Mouse (Mus musculus): ENCODE measurements around the gene Npcd. TPM values are rescaled to one million over a fixed set of nuclear protein-coding genes. Genes with fewer than 3 reads are reported as not detected.

Npcd gene
- total and polyA plus RNA-seq, 2 experiments: not detected

DNA sequence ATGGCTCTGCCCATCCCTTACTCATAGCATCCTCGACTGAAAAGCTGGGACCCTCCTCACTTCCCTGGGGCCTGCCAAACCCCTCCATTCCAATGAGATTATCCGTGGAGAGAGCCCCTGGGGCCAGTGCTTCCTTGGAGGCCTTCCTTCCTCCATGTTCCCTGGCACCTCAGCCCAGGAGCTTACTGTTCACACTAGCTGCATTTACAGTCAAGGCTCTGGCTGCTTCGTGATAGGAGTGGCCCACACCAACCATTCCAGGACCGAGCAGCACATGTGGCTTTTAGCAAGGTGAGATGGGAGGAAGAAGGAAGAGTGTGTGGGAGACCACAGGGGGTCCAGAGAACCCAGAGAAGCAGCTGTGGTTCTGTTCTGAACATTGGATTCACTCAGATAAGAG lies 80.2 kb downstream of the Npcd start:
- no peak for DNase-seq (ENCODE audit: extremely low read depth, low read depth, low spot score)
- Histone ChIP-seq H3K4me3 (ENCODE audit: insufficient read depth, low read depth, low read length) (no peak overlapping the region), H3K9ac (ENCODE audit: low read depth, low read length) (no peak overlapping the region), H3K27ac (replicated peaks; ENCODE audit: insufficient read depth, low read depth, low read length) (no peak overlapping the region), H3K4me1 (ENCODE audit: control insufficient read depth, insufficient read depth, low read length) (no peaks in the 10 kb centered on the region), H3K36me3 (ENCODE audit: control insufficient read depth, insufficient read depth, low read length) (no peaks in the 10 kb centered on the region), H3K27me3 (ENCODE audit: control insufficient read depth, insufficient read depth, low read length) (no peaks in the 10 kb centered on the region), H3K79me2 (ENCODE audit: control insufficient read depth, insufficient read depth, low read length) (no peaks in the 10 kb centered on the region)
- TF ChIP-seq CTCF (IDR thresholded peaks at IDR 0.05; ENCODE audit: low read depth, low read length) (no peak), POLR2A (IDR thresholded peaks at IDR 0.05; ENCODE audit: extremely low read depth, insufficient read depth, low read length) (no peak)
- WGBS: 74% methylated on average over 4 of the region's 4 CpGs

DNA sequence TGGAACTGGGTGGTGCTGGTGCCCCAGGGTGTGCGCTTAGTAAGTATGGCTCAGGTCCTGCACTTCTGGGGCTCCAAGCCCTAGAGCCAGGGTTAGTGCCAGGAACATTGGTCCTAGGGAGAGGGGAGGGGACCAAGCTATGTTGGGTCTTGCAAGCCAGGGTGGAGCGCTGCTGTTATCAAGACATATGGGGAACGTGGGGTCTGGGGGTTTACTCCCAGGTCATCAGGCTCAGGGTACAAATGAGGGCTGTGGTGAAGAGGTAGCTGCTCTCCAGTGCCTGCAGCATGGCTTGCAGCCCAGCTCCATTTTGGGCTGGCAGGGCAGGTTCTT lies 80.7 kb downstream of the Npcd start:
- TF ChIP-seq CTCF (IDR thresholded peaks at IDR 0.05; ENCODE audit: low read depth, low read length): no peak; the same call in 1 of the 2 replicates
- no peak for TF ChIP-seq POLR2A (IDR thresholded peaks at IDR 0.05; ENCODE audit: extremely low read depth, insufficient read depth, low read length)
- no peak for DNase-seq (ENCODE audit: extremely low read depth, low read depth, low spot score)
- Histone ChIP-seq H3K27me3 (ENCODE audit: control insufficient read depth, insufficient read depth, low read length) (no peaks in the 10 kb centered on the region), H3K4me3 (ENCODE audit: insufficient read depth, low read depth, low read length) (no peak overlapping the region), H3K79me2 (ENCODE audit: control insufficient read depth, insufficient read depth, low read length) (no peaks in the 10 kb centered on the region), H3K27ac (replicated peaks; ENCODE audit: insufficient read depth, low read depth, low read length) (no peak overlapping the region), H3K9ac (ENCODE audit: low read depth, low read length) (no peak overlapping the region), H3K4me1 (ENCODE audit: control insufficient read depth, insufficient read depth, low read length) (no peaks in the 10 kb centered on the region), H3K36me3 (ENCODE audit: control insufficient read depth, insufficient read depth, low read length) (no peaks in the 10 kb centered on the region)
- WGBS: 95% methylated on average over 3 of the region's 3 CpGs

DNA sequence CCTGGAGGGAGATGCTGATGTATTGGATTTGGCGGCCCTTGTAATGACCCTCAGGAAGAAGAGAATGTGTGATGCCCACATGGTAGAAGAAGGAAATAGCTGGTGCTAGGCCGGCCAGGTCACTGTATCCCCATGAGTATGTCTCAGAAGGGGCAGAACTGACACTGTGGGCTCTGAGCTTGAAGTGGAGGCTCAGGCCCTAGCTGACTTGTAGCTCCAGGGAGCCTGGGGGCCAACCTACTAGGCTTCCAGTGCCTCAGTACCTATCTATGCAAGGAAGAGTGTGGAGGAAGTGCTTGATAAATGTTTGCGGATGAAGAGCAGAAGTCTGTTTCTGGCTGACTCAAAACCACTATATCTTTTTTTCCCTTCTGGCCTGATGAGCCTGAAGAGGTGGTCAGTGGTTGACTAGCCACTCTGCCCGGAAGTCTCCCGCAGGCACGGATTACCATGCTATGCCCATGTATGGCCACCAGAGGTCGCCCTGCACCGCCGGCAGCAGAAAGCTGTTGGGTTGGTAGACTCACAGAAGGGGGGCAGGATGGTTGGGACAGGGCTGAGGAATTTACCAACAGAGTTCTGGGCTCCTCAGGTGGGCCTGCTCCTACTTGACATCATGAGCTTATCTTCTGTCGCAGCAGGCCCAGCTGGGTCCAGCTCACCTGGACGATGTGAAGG lies 81.2 kb downstream of the Npcd start:
- DNase-seq (ENCODE audit: extremely low read depth, low read depth, low spot score): no peak
- Histone ChIP-seq H3K4me3 (ENCODE audit: insufficient read depth, low read depth, low read length) (no peak overlapping the region), H3K36me3 (ENCODE audit: control insufficient read depth, insufficient read depth, low read length) (no peaks in the 10 kb centered on the region), H3K27me3 (ENCODE audit: control insufficient read depth, insufficient read depth, low read length) (no peaks in the 10 kb centered on the region), H3K9ac (ENCODE audit: low read depth, low read length) (no peak overlapping the region), H3K4me1 (ENCODE audit: control insufficient read depth, insufficient read depth, low read length) (no peaks in the 10 kb centered on the region), H3K79me2 (ENCODE audit: control insufficient read depth, insufficient read depth, low read length) (no peaks in the 10 kb centered on the region), H3K27ac (replicated peaks; ENCODE audit: insufficient read depth, low read depth, low read length) (no peak overlapping the region)
- TF ChIP-seq POLR2A (IDR thresholded peaks at IDR 0.05; ENCODE audit: extremely low read depth, insufficient read depth, low read length) (no peak), CTCF (IDR thresholded peaks at IDR 0.05; ENCODE audit: low read depth, low read length) (peak; percentile 99)
- 25% methylated on average over 11 of the region's 11 CpGs for WGBS

DNA sequence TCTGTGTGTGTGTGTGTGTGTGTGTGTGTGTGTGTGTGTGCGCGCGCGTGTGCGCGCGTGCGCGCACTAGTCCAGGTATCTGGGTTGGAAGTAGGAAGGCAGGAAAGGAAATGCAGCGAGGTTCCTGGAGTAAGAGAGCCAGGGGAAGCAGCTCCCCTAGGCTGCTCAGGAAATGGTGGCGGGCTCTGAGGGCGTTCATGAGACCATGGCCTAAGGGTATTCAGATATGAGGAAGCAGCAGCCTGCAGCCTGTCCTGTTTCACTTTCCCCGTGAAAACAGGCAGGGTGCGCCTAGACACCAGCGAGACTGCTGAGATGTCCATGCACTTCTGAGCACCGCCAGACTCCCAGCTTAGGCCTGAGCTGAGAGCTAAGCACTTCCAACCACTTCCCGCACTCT lies 82.3 kb downstream of the Npcd start:
- Histone ChIP-seq H3K4me1 (ENCODE audit: control insufficient read depth, insufficient read depth, low read length) (no peaks in the 10 kb centered on the region), H3K36me3 (ENCODE audit: control insufficient read depth, insufficient read depth, low read length) (no peaks in the 10 kb centered on the region), H3K27me3 (ENCODE audit: control insufficient read depth, insufficient read depth, low read length) (no peaks in the 10 kb centered on the region), H3K4me3 (ENCODE audit: insufficient read depth, low read depth, low read length) (no peak overlapping the region), H3K9ac (ENCODE audit: low read depth, low read length) (no peak overlapping the region), H3K79me2 (ENCODE audit: control insufficient read depth, insufficient read depth, low read length) (no peaks in the 10 kb centered on the region), H3K27ac (replicated peaks; ENCODE audit: insufficient read depth, low read depth, low read length) (no peak overlapping the region; the same call in 1 of the 2 replicates)
- 84% methylated on average over 17 of the region's 17 CpGs for WGBS
- TF ChIP-seq POLR2A (IDR thresholded peaks at IDR 0.05; ENCODE audit: extremely low read depth, insufficient read depth, low read length) (no peak), CTCF (IDR thresholded peaks at IDR 0.05; ENCODE audit: low read depth, low read length) (no peak)
- no peak for DNase-seq (ENCODE audit: extremely low read depth, low read depth, low spot score)

DNA sequence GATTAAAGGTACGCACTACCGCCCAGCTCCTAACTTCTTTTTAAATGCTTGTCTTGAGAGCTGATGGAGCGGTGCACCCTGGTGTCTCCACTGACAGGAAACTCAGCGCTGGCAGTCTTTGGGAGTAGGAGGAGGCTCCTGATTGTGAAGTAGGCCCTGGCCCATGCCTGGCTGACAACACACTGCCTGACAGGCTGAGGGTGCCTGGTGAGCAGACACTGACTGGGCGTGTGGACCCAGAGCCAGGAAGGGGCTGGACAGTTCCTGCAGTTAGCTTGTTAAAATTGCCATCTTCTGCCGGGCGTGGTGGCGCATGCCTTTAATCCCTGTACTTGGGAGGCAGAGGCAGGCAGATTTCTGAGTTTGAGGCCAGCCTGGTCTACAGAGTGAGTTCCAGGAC lies 83.8 kb downstream of the Npcd start:
- Histone ChIP-seq H3K27me3 (ENCODE audit: control insufficient read depth, insufficient read depth, low read length) (no peaks in the 10 kb centered on the region), H3K4me1 (ENCODE audit: control insufficient read depth, insufficient read depth, low read length) (no peaks in the 10 kb centered on the region), H3K79me2 (ENCODE audit: control insufficient read depth, insufficient read depth, low read length) (no peaks in the 10 kb centered on the region), H3K27ac (replicated peaks; ENCODE audit: insufficient read depth, low read depth, low read length) (no peak overlapping the region), H3K4me3 (ENCODE audit: insufficient read depth, low read depth, low read length) (no peak overlapping the region), H3K36me3 (ENCODE audit: control insufficient read depth, insufficient read depth, low read length) (no peaks in the 10 kb centered on the region), H3K9ac (ENCODE audit: low read depth, low read length) (no peak overlapping the region)
- TF ChIP-seq CTCF (IDR thresholded peaks at IDR 0.05; ENCODE audit: low read depth, low read length) (no peak), POLR2A (IDR thresholded peaks at IDR 0.05; ENCODE audit: extremely low read depth, insufficient read depth, low read length) (no peak)
- no peak for DNase-seq (ENCODE audit: extremely low read depth, low read depth, low spot score)
- whole genome bisulfite sequencing: 94% methylated on average over 8 of the region's 8 CpGs

DNA sequence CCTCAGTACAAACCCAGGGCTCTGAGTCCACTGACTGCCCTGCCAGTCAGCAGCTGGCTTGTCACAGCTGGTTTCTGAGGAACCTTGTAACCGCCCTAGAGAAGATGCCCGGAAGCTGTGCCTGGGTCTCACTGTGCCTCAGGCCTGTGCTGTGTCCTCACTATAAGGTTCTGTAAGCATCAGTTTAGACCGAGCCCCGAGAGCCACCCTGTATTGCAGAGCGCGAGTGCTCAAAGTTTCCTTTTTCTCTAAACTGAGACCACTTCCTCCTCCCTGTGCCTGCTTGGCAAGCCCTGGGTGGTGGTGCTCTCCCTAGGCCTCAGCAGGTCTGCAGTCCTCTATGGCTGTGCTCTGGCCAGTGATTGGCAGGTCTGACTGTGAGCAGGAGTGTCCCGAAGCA lies 84.9 kb downstream of the Npcd start:
- no peak for DNase-seq (ENCODE audit: extremely low read depth, low read depth, low spot score)
- 91% methylated on average over 7 of the region's 7 CpGs for WGBS
- Histone ChIP-seq H3K79me2 (ENCODE audit: control insufficient read depth, insufficient read depth, low read length) (no peaks in the 10 kb centered on the region), H3K36me3 (ENCODE audit: control insufficient read depth, insufficient read depth, low read length) (no peaks in the 10 kb centered on the region), H3K27ac (replicated peaks; ENCODE audit: insufficient read depth, low read depth, low read length) (no peak overlapping the region), H3K27me3 (ENCODE audit: control insufficient read depth, insufficient read depth, low read length) (no peaks in the 10 kb centered on the region), H3K4me1 (ENCODE audit: control insufficient read depth, insufficient read depth, low read length) (no peaks in the 10 kb centered on the region), H3K4me3 (ENCODE audit: insufficient read depth, low read depth, low read length) (no peak overlapping the region), H3K9ac (ENCODE audit: low read depth, low read length) (no peak overlapping the region)
- TF ChIP-seq CTCF (IDR thresholded peaks at IDR 0.05; ENCODE audit: low read depth, low read length) (no peak), POLR2A (IDR thresholded peaks at IDR 0.05; ENCODE audit: extremely low read depth, insufficient read depth, low read length) (no peak)
